Mouse (Mus musculus) skeletal muscle tissue, adult 2 months (tissue): ENCODE measurements around the gene Zmat3.
A peak's percentile ranks its signal among the peaks of the same experiment; 100 is the strongest.

Experiments used
- DNase-seq: peaks from one replicate; pipeline ENCODE4 v3.0.0-alpha.2; 2012; ENCODE audit warnings: low read depth, low spot score

Gene Zmat3

GRCm38 (mm10) chr3:32365546-32366245 lies at the start of gene Zmat3:
TSS of gene Zmat3 (minus strand) at chr3:32366014.
- DNase-seq, result peak; percentile 81

GRCm38 (mm10) chr3:32414381-32414780 lies 48.6 kb upstream of the Zmat3 start:
- no peak for DNase-seq

- DNase-seq, result no peak
Observed at GRCm38 (mm10) chr3:32412502-32413044, 46.8 kb upstream of the Zmat3 start.

- no peak for DNase-seq
Observed at GRCm38 (mm10) chr3:32408811-32409273, 43.0 kb upstream of the Zmat3 start.

- no peak for DNase-seq
Observed at GRCm38 (mm10) chr3:32406804-32407203, 41.0 kb upstream of the Zmat3 start.

- DNase-seq, result no peak
Observed at GRCm38 (mm10) chr3:32405699-32406098, 39.9 kb upstream of the Zmat3 start.

GRCm38 (mm10) chr3:32402990-32403885 lies 37.4 kb upstream of the Zmat3 start:
- peak; percentile 36 for DNase-seq

- DNase-seq, result no peak
Observed at GRCm38 (mm10) chr3:32401591-32401990, 35.8 kb upstream of the Zmat3 start.

GRCm38 (mm10) chr3:32399931-32400330 lies 34.1 kb upstream of the Zmat3 start:
- DNase-seq, result no peak

- no peak for DNase-seq
Observed at GRCm38 (mm10) chr3:32399381-32399780, 33.6 kb upstream of the Zmat3 start.

- no peak for DNase-seq
Observed at GRCm38 (mm10) chr3:32398623-32399022, 32.8 kb upstream of the Zmat3 start.

- no peak for DNase-seq
Observed at GRCm38 (mm10) chr3:32398175-32398538, 32.3 kb upstream of the Zmat3 start.

- DNase-seq, result no peak
Observed at GRCm38 (mm10) chr3:32397461-32398174, 31.8 kb upstream of the Zmat3 start, which contains the start of gene Pik3ca. TSS of gene Pik3ca (plus strand) at chr3:32397671.

GRCm38 (mm10) chr3:32396794-32397460 lies 31.1 kb upstream of the Zmat3 start:
- DNase-seq, result peak; percentile 99

GRCm38 (mm10) chr3:32395771-32396551 lies 30.1 kb upstream of the Zmat3 start:
- no peak for DNase-seq

GRCm38 (mm10) chr3:32393986-32394385 lies 28.2 kb upstream of the Zmat3 start:
- DNase-seq, result no peak

- DNase-seq, result no peak
Observed at GRCm38 (mm10) chr3:32392841-32393240, 27.0 kb upstream of the Zmat3 start.

GRCm38 (mm10) chr3:32381556-32381955 lies 15.7 kb upstream of the Zmat3 start:
- no peak for DNase-seq

- DNase-seq, result no peak
Observed at GRCm38 (mm10) chr3:32379891-32380290, 14.1 kb upstream of the Zmat3 start.

GRCm38 (mm10) chr3:32373236-32373635 lies 7.4 kb upstream of the Zmat3 start:
- DNase-seq, result no peak
